Mouse (Mus musculus): Measurements from ENCODE around the gene Gramd4. TPM values are rescaled to one million over a fixed set of nuclear protein-coding genes. Genes with fewer than 3 reads are reported as not detected.
A peak's percentile ranks its signal among the peaks of the same experiment; 100 is the strongest.

Gramd4 gene
- total RNA-seq, 2 experiments from 2014 or later = 26.5 to 28.4 TPM

DNA sequence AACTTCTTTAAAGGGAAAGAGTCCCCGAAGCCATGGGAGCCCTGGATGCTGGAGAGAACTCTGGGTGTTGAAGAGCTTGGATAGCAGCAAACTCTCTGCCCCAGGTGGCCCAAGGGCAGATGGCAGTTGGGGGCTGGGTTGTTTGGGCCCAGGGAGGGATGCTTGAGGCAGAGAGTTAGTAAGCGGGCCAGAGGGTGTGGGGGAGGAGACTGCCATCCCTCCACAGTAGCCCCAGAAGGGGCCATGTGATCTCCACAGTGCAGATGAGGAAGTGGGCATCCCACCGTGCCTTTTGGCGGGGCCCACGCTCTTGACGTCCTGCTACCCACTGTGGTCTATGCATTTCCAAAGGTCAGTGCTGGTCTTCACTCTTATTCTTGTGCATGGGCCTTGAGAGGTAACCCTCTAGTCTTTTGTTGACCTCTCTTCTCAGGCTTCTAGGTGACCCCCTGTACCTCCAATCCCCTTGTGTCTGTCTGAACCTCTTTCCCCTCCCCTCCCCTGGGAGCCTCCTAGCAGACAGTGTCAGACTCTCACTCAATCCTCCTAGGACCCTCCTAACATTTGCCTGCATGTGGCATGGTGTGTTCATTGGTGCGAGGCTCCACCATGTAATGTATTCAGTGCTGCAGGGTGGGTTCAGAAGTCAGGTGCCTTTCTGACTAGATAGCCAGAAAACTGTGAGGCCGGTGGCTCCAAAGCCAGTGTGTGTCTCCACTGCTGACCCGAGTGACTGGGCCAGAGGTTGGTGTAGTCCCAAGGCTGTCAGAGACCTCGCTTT is 11.7 kb downstream of the Gramd4 start:
- DNase-seq (ENCODE audit: low spot score in 2 of 2) = no peak

- no peak for DNase-seq (ENCODE audit: low spot score in 2 of 2)
Measured at GRCm38 (mm10) chr15:86070368-86070767, 12.9 kb downstream of the Gramd4 start.

DNA sequence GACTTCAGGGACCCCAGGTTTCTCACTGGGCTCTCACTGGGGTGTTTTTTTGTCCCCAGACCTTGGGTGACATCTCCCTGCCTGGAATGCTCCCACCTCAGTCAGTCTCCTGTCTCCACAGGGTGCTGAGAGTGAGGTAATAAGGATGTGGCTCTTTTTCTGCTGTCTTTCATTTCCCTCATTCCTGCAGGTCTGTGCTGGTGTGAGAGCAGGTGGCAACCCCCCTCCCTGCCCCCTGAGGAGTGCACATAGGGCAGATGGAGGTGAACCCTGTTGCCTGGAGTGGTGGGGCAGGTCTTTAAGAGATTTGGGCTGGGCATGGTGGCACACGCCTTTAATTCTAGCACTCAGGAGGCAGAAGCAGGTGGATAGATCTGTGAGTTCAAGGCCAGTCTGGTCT is 13.7 kb downstream of the Gramd4 start:
- DNase-seq (ENCODE audit: low spot score in 2 of 2) = no peak

DNA sequence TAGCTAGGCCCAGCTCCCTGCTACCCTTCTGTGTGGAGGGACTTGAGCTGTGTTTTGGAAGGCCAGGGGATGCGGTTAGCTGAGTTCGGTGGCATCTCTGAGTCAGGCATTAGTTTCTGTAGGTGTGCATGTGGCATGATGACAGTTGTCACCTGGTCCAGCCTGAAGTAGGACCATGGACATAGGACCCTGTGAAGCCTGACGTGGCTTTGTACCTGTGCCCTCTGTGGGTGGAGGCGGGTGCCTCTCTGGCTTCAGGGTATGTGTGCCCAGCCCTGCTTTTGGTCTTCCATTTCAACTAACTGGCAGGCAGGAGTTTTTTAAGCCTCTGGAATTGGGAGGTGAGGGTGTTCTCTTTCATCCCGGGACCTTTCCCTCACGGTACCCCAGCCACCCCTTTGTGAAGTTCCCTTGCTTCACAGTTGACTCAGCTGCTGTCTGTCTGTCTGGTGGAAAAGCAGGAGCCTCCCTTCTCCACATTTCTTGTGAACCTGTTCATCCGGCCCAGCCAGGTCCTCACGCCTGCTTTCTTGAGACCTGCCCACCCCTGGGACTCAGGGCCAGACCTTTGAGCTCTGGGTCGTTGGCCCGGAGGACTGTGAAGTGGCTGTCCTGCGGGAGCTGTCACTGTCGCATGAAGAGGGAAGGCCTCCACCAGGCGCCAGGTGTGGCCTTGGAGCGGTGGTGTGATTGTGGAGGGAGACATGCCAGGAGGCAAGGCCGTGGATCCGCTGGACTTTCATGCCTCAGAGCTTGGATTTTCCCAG is 16.9 kb downstream of the Gramd4 start:
- no peak for DNase-seq (ENCODE audit: low spot score in 2 of 2)

DNA sequence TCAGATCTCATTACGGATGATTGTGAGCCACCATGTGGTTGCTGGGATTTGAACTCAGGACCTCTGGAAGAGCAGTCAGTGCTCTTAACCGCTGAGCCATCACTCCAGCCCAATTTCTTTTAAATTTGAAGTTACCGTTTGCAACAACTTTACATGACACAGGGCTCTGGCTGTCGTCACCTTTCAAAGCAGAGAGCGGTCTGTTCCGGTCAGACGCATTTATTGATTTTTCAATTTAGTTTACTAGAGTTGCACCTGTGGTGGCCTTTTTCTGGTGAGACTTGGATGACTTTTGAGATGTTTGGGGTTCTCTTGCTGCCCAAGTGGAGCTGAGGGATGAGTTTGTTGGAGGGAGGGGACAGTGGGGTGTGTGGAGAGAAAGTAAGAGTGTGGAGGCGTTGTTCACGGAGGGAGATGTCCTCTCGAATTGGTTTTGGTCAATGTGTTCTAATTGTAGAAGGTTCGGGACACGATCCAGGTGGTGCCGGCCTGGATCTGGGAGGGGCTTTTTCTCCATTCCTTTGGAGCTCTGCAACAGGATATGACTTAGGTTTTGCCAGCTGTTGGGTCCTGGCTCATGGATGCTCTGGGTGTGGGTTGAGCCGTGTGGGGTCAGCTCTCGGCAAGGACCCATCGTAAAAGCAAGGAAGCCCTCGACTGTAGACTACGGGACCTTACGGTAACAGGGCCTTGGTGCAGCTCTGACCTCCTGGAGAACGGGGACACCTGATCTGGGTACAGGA is 18.0 kb downstream of the Gramd4 start:
- no peak for DNase-seq (ENCODE audit: low spot score in 2 of 2)

- no peak for DNase-seq (ENCODE audit: low spot score in 2 of 2)
Measured at GRCm38 (mm10) chr15:86076048-86076315, 18.5 kb downstream of the Gramd4 start.

- no peak for DNase-seq (ENCODE audit: low spot score in 2 of 2)
Measured at GRCm38 (mm10) chr15:86076378-86076777, 18.9 kb downstream of the Gramd4 start.

- DNase-seq (ENCODE audit: low spot score in 2 of 2) = no peak
Measured at GRCm38 (mm10) chr15:86077934-86078333, 20.4 kb downstream of the Gramd4 start.

DNA sequence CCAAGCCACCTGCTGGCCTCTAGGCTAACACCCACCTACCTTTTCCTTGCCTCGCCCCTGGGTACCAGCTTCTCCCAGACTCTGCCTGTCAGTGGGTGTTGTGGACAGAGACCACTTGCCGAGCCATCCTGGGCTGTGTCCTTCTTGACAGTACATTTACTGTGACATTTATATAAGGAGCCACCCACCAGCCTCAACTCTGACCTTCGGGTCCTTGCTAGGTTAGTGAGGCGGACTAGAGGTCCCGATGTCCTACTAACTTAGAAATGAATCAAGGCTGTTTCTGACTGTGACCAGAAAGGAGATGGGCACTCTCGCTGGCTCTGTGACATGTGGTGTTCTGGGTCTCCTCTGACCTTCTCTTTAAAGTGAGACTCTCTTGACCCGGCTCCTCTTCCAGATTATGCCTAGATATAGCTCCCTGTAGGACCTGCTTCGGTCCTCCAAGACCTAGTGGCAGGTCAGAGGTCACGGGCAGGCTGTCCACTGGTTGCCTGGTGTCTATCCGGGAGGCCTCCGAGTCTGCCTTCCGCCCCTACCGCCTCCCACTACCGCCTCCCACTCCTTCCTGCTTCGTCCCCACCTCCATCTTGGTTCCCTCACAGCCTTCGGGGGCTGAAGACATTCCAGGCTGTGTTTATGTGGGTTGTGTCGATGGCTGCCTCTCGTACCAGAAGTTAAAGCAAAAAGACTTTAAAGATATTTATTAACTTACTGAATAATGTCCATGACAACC is 21.2 kb downstream of the Gramd4 start:
- no peak for DNase-seq (ENCODE audit: low spot score in 2 of 2)

- no peak for DNase-seq (ENCODE audit: low spot score in 2 of 2)
Measured at GRCm38 (mm10) chr15:86079467-86079866, 22.0 kb downstream of the Gramd4 start.

DNA sequence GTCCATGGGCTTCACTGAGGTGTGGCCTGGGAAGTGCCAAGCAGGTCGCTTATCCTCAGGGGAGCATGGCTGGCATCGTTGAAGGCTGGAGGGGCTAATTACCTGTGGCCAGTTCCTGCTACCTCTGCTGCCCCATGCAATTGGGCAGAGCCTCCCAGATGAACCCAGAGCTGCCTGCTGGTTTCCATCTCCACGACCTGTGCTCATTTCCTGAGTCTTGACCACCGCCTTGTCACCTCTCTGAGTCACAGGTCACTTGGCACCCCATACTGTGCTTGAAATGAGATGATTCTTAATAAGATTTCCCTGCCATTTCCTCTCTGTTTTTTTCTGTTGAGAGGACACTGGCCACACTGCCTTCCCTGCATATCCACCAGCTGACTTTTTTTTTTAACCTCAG is 22.4 kb downstream of the Gramd4 start:
- no peak for DNase-seq (ENCODE audit: low spot score in 2 of 2)

DNA sequence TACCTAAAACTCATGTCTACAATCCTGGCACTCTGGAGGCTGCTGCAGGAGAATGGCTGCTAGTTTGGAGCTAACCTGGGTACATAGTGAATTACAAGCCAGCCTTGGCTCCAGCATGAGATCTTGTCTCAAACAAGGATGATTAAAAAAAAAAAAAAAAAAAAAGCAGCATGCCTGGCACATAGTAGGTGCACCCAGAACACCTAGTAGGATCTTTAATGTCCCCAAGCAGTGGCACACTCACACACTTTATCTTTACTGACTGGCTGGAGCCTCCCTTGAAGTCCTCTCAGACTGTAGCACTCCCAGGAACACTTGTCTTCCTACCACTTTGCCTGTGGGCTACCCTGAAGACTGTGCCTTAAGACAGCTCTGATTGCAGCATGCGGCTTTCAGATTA is 22.9 kb downstream of the Gramd4 start:
- no peak for DNase-seq (ENCODE audit: low spot score in 2 of 2)

GRCm38 (mm10) chr15:86081654-86082053 is 24.2 kb downstream of the Gramd4 start:
- DNase-seq (ENCODE audit: low spot score in 2 of 2) = no peak

GRCm38 (mm10) chr15:86082551-86082961 is 25.1 kb downstream of the Gramd4 start:
- DNase-seq (ENCODE audit: low spot score in 2 of 2) = peak in 1 of 2 experiments; percentile 51

DNA sequence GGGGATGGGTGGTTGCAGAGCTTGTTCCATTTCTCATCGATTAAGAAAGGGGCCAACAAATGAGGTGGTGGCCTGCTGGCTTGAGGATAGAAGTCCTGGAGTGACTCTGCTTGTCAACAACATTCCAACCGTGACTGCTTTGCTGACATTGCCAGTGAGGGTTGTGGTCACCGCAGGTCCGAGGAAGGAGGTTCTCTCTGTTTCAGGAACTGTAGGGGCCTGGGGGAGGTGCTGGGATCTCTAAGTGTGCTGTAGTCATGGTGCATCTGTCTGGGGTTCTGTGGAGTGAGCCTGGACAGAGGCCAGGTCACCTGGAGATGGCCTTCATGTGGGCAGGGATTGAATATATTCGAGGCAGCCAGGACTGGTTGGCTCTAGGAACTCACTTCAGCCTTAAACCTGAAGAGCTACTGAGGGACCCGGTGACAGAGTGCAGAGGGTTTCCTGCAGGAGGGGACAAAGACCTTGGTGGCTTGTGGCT is 25.8 kb downstream of the Gramd4 start:
- DNase-seq (ENCODE audit: low spot score in 2 of 2) = no peak

- DNase-seq (ENCODE audit: low spot score in 2 of 2) = peak; percentile 50 to 52
Measured at GRCm38 (mm10) chr15:86085301-86086225, 28.1 kb downstream of the Gramd4 start.

DNA sequence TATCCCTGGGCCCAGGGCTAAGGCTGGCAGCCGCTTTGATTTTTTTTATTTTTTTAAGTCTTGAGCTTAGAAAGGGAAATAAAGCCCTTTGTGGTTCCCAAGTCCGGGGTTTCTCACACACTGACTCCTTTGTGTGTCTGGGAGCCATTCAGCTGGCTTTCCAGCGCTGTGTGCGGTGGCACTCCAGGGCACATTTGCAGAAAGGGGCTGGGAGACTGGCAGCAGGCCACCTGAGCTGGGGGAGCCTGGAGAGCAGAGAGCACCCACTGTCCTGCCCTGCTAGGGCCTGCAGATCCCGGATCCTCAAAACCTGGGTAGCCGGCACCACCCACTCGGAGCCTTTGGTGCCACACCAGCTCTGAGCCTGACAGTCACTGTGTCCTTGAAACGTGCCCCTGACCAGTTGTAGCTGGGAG is 28.8 kb downstream of the Gramd4 start:
- peak; percentile 66 to 81 for DNase-seq (ENCODE audit: low spot score in 2 of 2)

- DNase-seq (ENCODE audit: low spot score in 2 of 2) = peak; percentile 28 to 53
Measured at GRCm38 (mm10) chr15:86087591-86088149, 30.2 kb downstream of the Gramd4 start.

GRCm38 (mm10) chr15:86088266-86088790 is 30.8 kb downstream of the Gramd4 start:
- DNase-seq (ENCODE audit: low spot score in 2 of 2) = no peak

Data from layer of hippocampus, postnatal 14 days (tissue).